Mouse (Mus musculus) heart, embryonic 10.5 days (tissue): ENCODE results near the gene Nfatc2ip. TPM values are rescaled to one million over a fixed set of nuclear protein-coding genes. Genes with fewer than 3 reads are reported as not detected.
A peak's percentile ranks its signal among the peaks of the same experiment; 100 is the strongest.

Source experiments
- DNase-seq: peaks from one replicate; pipeline ENCODE4 v3.0.0-alpha.2; 2017; ENCODE audit warnings: low spot score
- H3K27ac ChIP-seq: fragments of 300-500 bp; sonication (generic); 2 replicates; pipeline ENCODE4 v1.5.1; 2016; ENCODE audit warnings: mild to moderate bottlenecking
- H3K27me3 ChIP-seq: fragments of 300-500 bp; sonication (generic); 2 replicates; pipeline ENCODE4 v1.6.1; 2016; ENCODE audit warnings: mild to moderate bottlenecking; ENCODE audit not compliant: poor library complexity, insufficient read depth, severe bottlenecking
- H3K36me3 ChIP-seq: fragments of 300-500 bp; sonication (generic); 2 replicates; pipeline ENCODE4 v1.6.1; 2016; ENCODE audit warnings: mild to moderate bottlenecking, moderate library complexity
- H3K4me1 ChIP-seq: fragments of 300-500 bp; sonication (generic); 2 replicates; pipeline ENCODE4 v1.6.1; 2016; ENCODE audit warnings: mild to moderate bottlenecking
- H3K4me3 ChIP-seq: fragments of 300-500 bp; sonication (generic); 2 replicates; pipeline ENCODE4 v1.5.1; 2016; ENCODE audit warnings: mild to moderate bottlenecking, moderate library complexity
- H3K9me3 ChIP-seq: fragments of 300-500 bp; sonication (generic); 2 replicates; pipeline ENCODE4 v1.6.1; 2016; ENCODE audit warnings: mild to moderate bottlenecking, moderate library complexity
- WGBS: fragments of 180-500 bp; shearing (Covaris S2); methylation state at CpG from one replicate; pipeline ENCODE4 v1.1.7; 2016; 5-methylcytosine and 5-hydroxymethylcytosine counted together
- microRNA-seq: library from miRNA; unstranded; fragments of <30 nt; microRNA quantifications from one replicate; pipeline ENCODE4, GENCODE M21; 2017
- polyA plus RNA-seq: library from polyadenylated mRNA; unstranded; fragments of >200 nt; fragmentation: Nextera tagmentation; extraction: Ambion mirVana; gene quantifications from 2 replicates; pipeline ENCODE4 v1.2.1, GENCODE M21; 2016

Gene Nfatc2ip
- polyA plus RNA-seq, 1 experiment from 2014 or later = 1.5 TPM

DNA sequence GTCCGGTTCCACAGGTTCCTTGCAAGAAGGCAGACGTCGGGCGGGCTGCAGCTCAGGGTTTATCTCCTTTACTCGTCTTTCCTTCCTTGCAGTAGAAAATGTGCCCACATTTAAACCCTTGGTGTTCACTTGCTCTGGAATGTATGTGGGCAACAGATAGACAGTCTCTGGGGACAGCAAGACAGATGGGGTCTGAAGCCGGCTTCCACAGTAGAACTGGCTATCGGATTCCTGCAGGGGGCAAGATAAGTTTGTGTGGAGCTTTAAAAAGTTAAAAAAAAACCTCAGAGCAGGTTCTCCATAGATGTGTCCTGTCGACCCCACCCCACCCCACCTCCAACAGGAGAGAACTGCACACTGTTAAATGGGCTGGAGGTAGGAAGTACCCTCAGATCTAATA lies 48.2 kb downstream of the Nfatc2ip start:
- H3K4me1 ChIP-seq = 0 out of 2 replicates have a peak, but pooled peaks cover 6% of the 10 kb centered on the region
- DNase-seq = no peak
- H3K36me3 ChIP-seq = no peaks in the 10 kb centered on the region
- H3K9me3 ChIP-seq = no peaks in the 10 kb centered on the region
- H3K4me3 ChIP-seq = no peak overlapping the region
- WGBS = 37% methylated on average over 8 of the region's 8 CpGs
- 0 out of 2 replicates have a peak overlapping the region, but pooled peaks have one; percentile 16 for H3K27ac ChIP-seq
- H3K27me3 ChIP-seq = no peaks in the 10 kb centered on the region

DNA sequence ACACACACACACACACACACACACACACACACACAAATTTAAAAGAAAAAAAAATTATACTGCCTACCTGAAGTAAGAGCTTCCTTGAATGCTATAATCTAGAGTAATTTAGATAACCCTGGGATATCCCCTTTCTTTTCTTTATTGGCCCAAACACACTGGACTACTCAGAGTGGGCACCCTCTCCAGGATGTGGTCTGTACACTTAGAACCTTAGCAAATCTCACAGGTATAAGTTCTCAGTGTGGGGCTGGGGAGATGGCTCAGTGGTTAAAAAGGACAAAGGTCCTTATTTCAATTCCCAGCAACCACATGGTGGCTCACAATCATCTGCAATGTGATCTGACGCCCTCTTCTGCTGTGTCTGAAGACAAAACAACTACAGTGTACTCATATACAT lies 49.4 kb downstream of the Nfatc2ip start:
- H3K9me3 ChIP-seq = no peaks in the 10 kb centered on the region
- WGBS = 47% methylated on average over 1 of the region's 1 CpGs
- 0 out of 2 replicates have a peak, but pooled peaks cover 6% of the 10 kb centered on the region for H3K4me1 ChIP-seq
- H3K36me3 ChIP-seq = no peaks in the 10 kb centered on the region
- no peak overlapping the region for H3K27ac ChIP-seq
- no peak for DNase-seq
- H3K27me3 ChIP-seq = no peaks in the 10 kb centered on the region
- no peak overlapping the region for H3K4me3 ChIP-seq

DNA sequence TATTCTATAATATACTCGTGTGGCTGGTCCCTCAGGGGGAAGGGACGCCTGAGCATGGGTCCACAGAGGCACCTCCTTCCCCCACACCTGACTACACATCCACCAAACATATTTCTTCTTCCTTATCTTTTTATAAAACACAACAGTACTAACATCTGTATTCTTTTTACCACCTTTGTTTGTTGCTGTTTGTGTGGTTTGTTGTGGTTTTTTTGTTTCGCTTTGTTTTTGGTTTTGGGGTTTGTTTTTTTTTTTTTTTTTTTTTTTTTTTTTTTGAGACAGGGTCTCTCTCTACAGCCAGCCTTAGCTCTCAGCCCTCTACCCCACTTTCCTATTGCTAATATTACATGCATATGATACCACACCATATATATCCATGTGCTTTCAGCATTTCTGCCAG lies 50.6 kb downstream of the Nfatc2ip start:
- Histone ChIP-seq H3K4me3 (no peak overlapping the region), H3K9me3 (no peaks in the 10 kb centered on the region), H3K36me3 (no peaks in the 10 kb centered on the region), H3K4me1 (peaks cover 8% of the 10 kb centered on the region; the same call in 1 of the 2 replicates), H3K27ac (no peak overlapping the region), H3K27me3 (no peaks in the 10 kb centered on the region)
- no peak for DNase-seq
- WGBS = 46% methylated on average over 3 of the region's 3 CpGs

DNA sequence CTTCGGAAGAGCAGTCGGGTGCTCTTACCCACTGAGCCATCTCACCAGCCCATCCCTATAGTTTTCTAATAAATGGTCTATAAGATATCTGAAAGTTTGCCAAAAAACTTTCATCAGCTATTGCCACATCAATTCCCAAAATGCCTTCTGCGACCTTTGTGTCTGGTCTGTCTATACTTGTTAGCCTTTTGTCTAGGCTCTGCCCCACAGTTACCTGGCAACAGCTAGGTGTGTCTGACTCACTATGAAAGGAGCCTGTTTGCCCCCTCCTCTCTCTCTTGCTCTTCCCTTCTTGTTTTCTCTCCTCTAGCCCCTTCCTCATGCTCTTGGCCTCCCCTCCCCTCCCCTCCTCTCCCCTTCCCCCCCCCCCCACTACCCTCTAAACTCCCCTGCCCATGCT lies 51.0 kb downstream of the Nfatc2ip start:
- H3K4me1 ChIP-seq = peaks cover 12% of the 10 kb centered on the region; the same call in 1 of the 2 replicates
- H3K36me3 ChIP-seq = no peaks in the 10 kb centered on the region
- 67% methylated on average over 3 of the region's 3 CpGs for WGBS
- no peaks in the 10 kb centered on the region for H3K27me3 ChIP-seq
- no peak overlapping the region for H3K4me3 ChIP-seq
- no peaks in the 10 kb centered on the region for H3K9me3 ChIP-seq
- no peak overlapping the region for H3K27ac ChIP-seq
- no peak for DNase-seq

DNA sequence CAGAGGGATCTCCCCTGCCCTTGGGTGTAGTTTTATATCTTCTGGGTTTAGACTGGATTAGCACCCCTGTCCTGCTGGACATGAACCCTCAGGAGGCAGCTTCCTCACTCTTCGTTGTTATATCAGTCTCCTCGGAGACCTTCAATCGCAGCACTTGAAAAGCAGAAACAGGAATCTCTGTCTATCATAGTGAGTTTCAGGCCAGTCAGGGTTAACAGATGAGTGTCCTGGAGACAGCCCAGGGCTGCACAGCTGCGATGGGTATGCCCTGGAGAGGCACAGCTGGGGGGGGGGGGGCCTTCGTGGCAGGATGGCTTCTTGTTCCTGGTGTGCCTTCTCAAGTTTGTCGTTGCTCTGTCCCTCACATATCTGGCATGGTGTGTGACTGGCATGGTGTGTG lies 55.6 kb downstream of the Nfatc2ip start:
- Histone ChIP-seq H3K9me3 (no peaks in the 10 kb centered on the region), H3K4me1 (peaks cover 13% of the 10 kb centered on the region; the same call in 1 of the 2 replicates), H3K27me3 (no peaks in the 10 kb centered on the region), H3K27ac (peak overlapping the region; percentile 50; the same call in 1 of the 2 replicates), H3K4me3 (no peak overlapping the region), H3K36me3 (no peaks in the 10 kb centered on the region)
- 26% methylated on average over 6 of the region's 6 CpGs for WGBS
- DNase-seq = no peak

DNA sequence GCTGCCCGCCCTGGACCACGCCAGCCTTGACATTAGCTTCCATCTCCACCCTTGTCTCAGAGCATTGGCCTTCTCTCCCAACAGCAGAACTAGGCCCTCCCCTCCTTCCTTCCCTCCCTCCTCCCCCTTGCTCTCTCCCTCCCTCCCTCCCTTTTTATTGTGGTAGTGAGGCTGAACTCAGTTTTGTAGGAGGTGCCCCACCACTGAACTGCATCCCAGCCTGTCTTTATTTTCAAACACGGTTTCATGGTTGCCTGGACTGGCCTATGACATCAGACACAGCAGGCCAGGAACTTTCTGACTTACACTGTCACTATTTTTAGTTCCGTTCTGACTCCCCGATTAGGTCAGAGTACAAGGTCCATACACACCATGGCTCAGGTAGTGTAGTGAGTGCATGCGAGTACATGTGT lies 56.3 kb downstream of the Nfatc2ip start:
- no peak overlapping the region for H3K4me3 ChIP-seq
- H3K27me3 ChIP-seq = no peaks in the 10 kb centered on the region
- H3K4me1 ChIP-seq = peaks cover 13% of the 10 kb centered on the region; the same call in 1 of the 2 replicates
- no peak for DNase-seq
- 57% methylated on average over 6 of the region's 6 CpGs for WGBS
- no peaks in the 10 kb centered on the region for H3K9me3 ChIP-seq
- 0 out of 2 replicates have a peak overlapping the region, but pooled peaks have one; percentile 50 for H3K27ac ChIP-seq
- no peaks in the 10 kb centered on the region for H3K36me3 ChIP-seq

DNA sequence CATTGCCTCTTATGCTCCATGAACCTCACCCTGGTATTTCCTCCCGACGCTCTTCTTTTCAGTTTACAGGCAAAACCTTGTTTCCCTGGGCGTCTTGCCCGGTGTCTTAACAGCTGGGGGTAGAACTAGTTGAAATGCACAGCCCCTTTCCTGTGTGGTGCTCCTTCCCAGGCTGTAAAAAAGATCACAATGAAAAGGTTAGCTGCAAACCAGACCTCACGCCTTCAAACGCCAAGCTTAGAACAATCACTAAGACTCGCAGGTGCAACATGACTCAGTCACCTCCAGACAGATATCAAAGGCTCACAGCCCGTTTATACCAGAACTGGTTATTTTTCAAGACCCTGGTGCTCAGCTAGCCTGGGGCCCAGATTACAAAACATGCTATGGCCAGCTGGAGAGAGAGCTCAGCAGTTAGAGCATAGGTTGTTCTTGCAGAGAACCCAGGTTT lies 57.0 kb downstream of the Nfatc2ip start:
- DNase-seq = no peak
- no peaks in the 10 kb centered on the region for H3K9me3 ChIP-seq
- no peaks in the 10 kb centered on the region for H3K27me3 ChIP-seq
- H3K36me3 ChIP-seq = no peaks in the 10 kb centered on the region
- H3K4me3 ChIP-seq = no peak overlapping the region
- H3K4me1 ChIP-seq = peaks cover 13% of the 10 kb centered on the region; the same call in 1 of the 2 replicates
- WGBS = 78% methylated on average over 8 of the region's 8 CpGs
- H3K27ac ChIP-seq = no peak overlapping the region

DNA sequence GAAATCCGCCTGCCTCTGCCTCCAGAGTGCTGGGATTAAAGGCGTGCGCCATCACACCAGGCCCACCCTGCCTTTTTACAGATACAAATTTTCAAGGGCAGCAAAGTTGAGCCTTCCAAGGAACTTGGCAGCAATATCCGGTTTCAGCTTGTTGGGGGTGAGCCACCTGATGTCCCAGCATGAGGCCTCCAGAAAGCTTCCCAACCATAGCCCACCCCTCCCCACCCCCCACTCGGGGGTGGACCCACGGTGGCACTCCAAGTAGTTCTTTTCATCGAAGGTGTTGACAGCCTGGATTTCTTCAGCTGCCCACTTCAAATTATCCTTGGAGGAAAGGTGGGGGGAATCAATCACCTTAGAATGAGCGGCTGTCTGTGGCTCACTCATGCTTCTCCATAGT lies 57.6 kb downstream of the Nfatc2ip start:
- Histone ChIP-seq H3K27ac (no peak overlapping the region), H3K4me1 (peaks cover 13% of the 10 kb centered on the region; the same call in 1 of the 2 replicates), H3K9me3 (no peaks in the 10 kb centered on the region), H3K36me3 (no peaks in the 10 kb centered on the region), H3K27me3 (no peaks in the 10 kb centered on the region), H3K4me3 (no peak overlapping the region)
- WGBS = 74% methylated on average over 8 of the region's 8 CpGs
- no peak for DNase-seq

DNA sequence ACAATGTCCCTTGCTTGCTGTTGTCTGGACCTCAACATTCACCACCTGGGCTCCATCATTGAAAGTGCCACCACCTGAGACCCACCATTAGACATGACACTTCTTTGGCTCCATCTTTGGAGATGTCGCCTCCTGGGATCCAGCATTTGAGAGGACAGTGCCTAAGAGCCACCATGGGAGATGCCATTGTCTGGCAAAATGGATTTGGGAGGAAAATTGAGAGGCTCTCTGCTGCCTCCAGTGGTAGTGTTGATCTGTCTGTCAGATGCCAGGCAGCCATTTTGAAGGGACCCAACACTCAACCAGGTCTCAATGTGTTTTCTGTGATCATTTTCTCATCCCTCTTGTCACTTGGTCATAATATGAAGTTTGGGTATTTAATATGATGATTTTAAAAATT lies 61.0 kb downstream of the Nfatc2ip start:
- Histone ChIP-seq H3K27me3 (no peaks in the 10 kb centered on the region), H3K4me3 (no peak overlapping the region), H3K36me3 (no peaks in the 10 kb centered on the region), H3K27ac (no peak overlapping the region), H3K4me1 (peaks cover 7% of the 10 kb centered on the region; the same call in 1 of the 2 replicates), H3K9me3 (no peaks in the 10 kb centered on the region)
- 78% methylated on average over 1 of the region's 1 CpGs for WGBS
- DNase-seq = no peak

Small RNAs within 50 kb of the gene (microRNA-seq; reads per million reads assigned to microRNA genes)
- not detected for gene Mir7058

Other genes with a start within 250 kb of the Nfatc2ip start
- gene Xpo6, start 196.2 kb downstream of the Nfatc2ip start, polyA plus RNA-seq = 42.9 and 57.5 TPM in 2 replicates
- gene Sbk1, start 124.1 kb downstream of the Nfatc2ip start, polyA plus RNA-seq = 16.3 and 33.5 TPM in 2 replicates
- gene Lat, start 27.2 kb downstream of the Nfatc2ip start, polyA plus RNA-seq = 4.3 and 6.3 TPM in 2 replicates
- 58.2 and 58.9 TPM in 2 replicates for gene Spns1, start 19.3 kb downstream of the Nfatc2ip start, polyA plus RNA-seq
- gene Cd19, start 18.2 kb upstream of the Nfatc2ip start, polyA plus RNA-seq = not detected in 2 replicates
- 25.5 and 25.8 TPM in 2 replicates for gene Rabep2, start 32.0 kb upstream of the Nfatc2ip start, polyA plus RNA-seq
- 6.8 and 9.5 TPM in 2 replicates for gene Atp2a1, start 66.4 kb upstream of the Nfatc2ip start, polyA plus RNA-seq
- gene Sh2b1, start 78.7 kb upstream of the Nfatc2ip start, polyA plus RNA-seq = 46.3 and 47.1 TPM in 2 replicates
- gene Tufm, start 90.6 kb upstream of the Nfatc2ip start, polyA plus RNA-seq = 199 and 204 TPM in 2 replicates
- 43.6 and 52.3 TPM in 2 replicates for gene Atxn2l, start 106.7 kb upstream of the Nfatc2ip start, polyA plus RNA-seq
- 155 and 179 TPM in 2 replicates for gene Eif3c, start 169.7 kb upstream of the Nfatc2ip start, polyA plus RNA-seq
- gene Apobr, start 188.2 kb upstream of the Nfatc2ip start, polyA plus RNA-seq = 0.18 and 0.23 TPM in 2 replicates
- gene Cln3, start 189.1 kb upstream of the Nfatc2ip start, polyA plus RNA-seq = 19.8 and 23.3 TPM in 2 replicates
- not detected in 2 replicates for gene Il27, start 198.2 kb upstream of the Nfatc2ip start, polyA plus RNA-seq
- 0.75 and 1.2 TPM in 2 replicates for gene Nupr1, start 234.1 kb upstream of the Nfatc2ip start, polyA plus RNA-seq